Mouse (Mus musculus): ENCODE measurements at regions not wholly inside any gene's neighbourhood (a gene's known extent, or its start where the extent isn't known, plus 50 kb on each side); places are given as distances from the start of the nearest gene placed in this dataset.
"Not testable (repeated sequence)": the region's sequence is repeated elsewhere in the genome, so short reads cannot be mapped to it uniquely, and the experiment has no call there.

DNA sequence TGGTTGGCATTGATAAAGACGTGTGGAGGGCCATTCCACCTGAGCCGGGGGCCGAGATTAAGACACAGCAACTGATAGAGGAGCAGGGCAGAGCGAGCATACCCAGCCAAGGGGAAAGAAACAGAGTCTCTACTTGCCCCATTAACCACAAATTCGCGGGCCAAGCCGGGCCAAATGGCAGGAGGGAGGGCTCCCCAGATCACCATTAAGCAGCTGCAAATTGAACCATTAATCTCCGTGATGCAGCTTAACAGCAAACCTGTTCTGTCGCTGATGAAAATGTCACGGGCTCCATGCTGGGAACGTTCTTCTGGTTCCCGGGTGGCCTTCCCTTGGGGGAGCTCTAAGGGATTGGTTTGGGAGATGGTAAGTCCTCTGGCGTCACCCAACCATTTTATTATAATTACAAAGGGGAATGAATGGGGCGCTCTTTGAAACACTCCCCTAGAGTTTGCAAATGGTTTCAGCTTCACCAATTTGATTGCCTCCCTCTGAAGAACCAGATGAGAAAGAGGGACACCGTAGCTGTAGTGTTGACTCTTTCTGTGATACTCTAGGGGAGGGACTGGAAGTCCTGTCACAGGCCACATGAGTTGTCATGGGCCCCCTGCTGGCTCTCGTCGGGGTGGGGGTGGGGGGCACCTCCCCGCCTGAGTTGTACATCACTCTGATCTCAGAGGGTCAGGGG, 124.8 kb downstream of the Enc1 start:
- 41% methylated on average over 18 of the region's 18 CpGs for WGBS
- peaks cover 28% of the 10 kb centered on the region for H3K4me1 ChIP-seq
- no peak overlapping the region for H3K9ac ChIP-seq
- no peak overlapping the region for H3K4me3 ChIP-seq
- H3K36me3 ChIP-seq, result no peaks in the 10 kb centered on the region
- no peaks in the 10 kb centered on the region for H3K9me3 ChIP-seq
- no peak overlapping the region for H3K27ac ChIP-seq
- H3K27me3 ChIP-seq, result no peaks in the 10 kb centered on the region
- ATAC-seq (ENCODE audit: insufficient number of reproducible peaks, low FRiP score, low TSS enrichment, low read depth), result no peak
- H3K4me2 ChIP-seq, result no peak overlapping the region

DNA sequence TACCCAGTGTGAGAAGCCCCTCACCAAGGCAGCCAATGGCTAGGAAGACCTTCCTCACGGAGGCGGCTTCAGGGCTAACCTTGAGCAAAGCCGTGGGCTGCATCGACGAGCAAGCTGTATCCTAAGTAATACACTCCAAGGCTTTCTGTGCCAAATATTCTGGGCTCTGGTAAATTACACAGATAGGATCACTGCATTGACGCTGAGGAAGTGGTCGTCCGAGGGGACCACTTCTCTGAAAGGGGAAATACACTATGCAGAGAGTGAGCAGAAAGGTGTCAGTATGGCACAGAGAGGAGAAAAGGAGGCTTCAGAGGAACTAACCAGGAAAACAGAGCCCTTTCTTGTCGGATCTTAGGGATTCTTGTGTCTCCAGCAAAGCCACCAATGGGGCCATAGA, 124.1 kb downstream of the Enc1 start:
- 80% methylated on average over 9 of the region's 9 CpGs for WGBS
- no peak for ATAC-seq (ENCODE audit: insufficient number of reproducible peaks, low FRiP score, low TSS enrichment, low read depth)
- H3K4me1 ChIP-seq, result peaks cover 28% of the 10 kb centered on the region
- H3K27me3 ChIP-seq, result no peaks in the 10 kb centered on the region
- no peaks in the 10 kb centered on the region for H3K36me3 ChIP-seq
- no peak overlapping the region for H3K4me2 ChIP-seq
- H3K27ac ChIP-seq, result no peak overlapping the region
- no peak overlapping the region for H3K9ac ChIP-seq
- no peaks in the 10 kb centered on the region for H3K9me3 ChIP-seq
- H3K4me3 ChIP-seq, result no peak overlapping the region

DNA sequence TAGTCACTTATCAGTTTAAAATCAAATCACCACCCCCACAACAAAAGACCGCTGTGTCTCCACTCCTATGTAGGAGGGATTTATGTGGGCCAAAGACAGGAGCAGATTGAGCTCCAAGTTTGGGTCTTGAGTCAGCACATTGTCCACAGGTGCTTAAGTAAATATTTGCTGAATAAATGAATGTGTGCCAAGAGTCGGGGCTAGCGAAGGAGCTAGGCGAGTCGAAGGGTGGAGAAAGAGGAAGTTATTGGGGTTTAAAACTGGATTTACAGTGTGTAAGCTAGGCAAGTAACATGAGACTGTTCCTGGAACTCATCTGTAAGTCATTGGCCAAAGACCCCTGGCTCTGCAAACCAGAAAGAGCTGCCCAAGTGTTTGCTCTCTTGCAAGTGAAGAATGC, 122.9 kb downstream of the Enc1 start:
- no peaks in the 10 kb centered on the region for H3K36me3 ChIP-seq
- H3K9ac ChIP-seq, result no peak overlapping the region
- 39% methylated on average over 5 of the region's 5 CpGs for WGBS
- H3K4me2 ChIP-seq, result no peak overlapping the region
- no peak overlapping the region for H3K4me3 ChIP-seq
- H3K27ac ChIP-seq, result no peak overlapping the region
- no peaks in the 10 kb centered on the region for H3K27me3 ChIP-seq
- ATAC-seq (ENCODE audit: insufficient number of reproducible peaks, low FRiP score, low TSS enrichment, low read depth), result 0 out of 2 replicates have a peak, but pooled peaks have one; percentile 67
- H3K9me3 ChIP-seq, result no peaks in the 10 kb centered on the region
- peaks cover 28% of the 10 kb centered on the region for H3K4me1 ChIP-seq

DNA sequence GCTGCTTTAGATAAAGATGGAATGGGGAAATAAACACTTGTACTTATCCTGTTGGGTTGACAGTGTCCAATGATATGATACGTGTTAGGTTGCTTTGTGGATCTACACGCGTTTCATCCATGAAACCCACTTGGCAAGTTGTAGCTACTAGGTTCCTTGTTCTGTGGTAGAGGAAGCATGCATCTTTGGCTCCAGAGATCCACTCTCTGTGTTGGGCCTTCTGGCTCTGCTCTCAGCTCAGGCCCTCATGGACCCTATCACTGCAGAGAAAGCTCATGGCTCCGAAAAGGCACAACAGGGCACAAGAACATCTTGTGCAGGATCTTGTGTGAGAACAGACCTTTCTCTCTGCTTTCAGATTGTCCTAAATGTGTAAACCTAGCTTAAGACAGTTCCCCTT, 122.3 kb downstream of the Enc1 start:
- no peak for ATAC-seq (ENCODE audit: insufficient number of reproducible peaks, low FRiP score, low TSS enrichment, low read depth)
- Histone ChIP-seq H3K27ac (no peak overlapping the region), H3K4me1 (peaks cover 28% of the 10 kb centered on the region), H3K9ac (no peak overlapping the region), H3K9me3 (no peaks in the 10 kb centered on the region), H3K36me3 (no peaks in the 10 kb centered on the region), H3K4me2 (no peak overlapping the region), H3K4me3 (no peak overlapping the region), H3K27me3 (no peaks in the 10 kb centered on the region)
- 94% methylated on average over 4 of the region's 4 CpGs for WGBS

DNA sequence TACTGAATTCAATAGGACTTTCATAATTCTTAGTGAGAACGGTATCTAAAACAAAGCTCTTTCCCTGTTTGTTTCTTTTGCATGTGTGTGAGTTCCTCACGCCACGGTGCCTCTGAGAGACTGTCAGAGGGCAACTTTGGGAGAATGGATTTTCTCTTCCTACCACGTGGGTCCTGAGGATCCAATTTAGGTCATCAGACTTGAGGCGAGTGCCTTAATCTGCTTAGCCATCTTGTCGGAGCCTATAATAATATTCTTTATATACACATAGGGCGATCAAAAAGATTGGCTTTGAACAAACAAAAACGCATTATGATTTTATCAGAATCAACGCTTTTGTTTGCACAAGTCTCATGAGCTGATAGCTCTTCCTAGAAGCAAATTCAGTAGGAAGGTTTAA, 119.6 kb downstream of the Enc1 start:
- Histone ChIP-seq H3K4me2 (no peak overlapping the region), H3K9ac (no peak overlapping the region), H3K9me3 (no peaks in the 10 kb centered on the region), H3K36me3 (no peaks in the 10 kb centered on the region), H3K27ac (no peak overlapping the region), H3K4me3 (no peak overlapping the region), H3K4me1 (peaks cover 20% of the 10 kb centered on the region), H3K27me3 (no peaks in the 10 kb centered on the region)
- ATAC-seq (ENCODE audit: insufficient number of reproducible peaks, low FRiP score, low TSS enrichment, low read depth), result no peak
- WGBS, result 89% methylated on average over 9 of the region's 9 CpGs

DNA sequence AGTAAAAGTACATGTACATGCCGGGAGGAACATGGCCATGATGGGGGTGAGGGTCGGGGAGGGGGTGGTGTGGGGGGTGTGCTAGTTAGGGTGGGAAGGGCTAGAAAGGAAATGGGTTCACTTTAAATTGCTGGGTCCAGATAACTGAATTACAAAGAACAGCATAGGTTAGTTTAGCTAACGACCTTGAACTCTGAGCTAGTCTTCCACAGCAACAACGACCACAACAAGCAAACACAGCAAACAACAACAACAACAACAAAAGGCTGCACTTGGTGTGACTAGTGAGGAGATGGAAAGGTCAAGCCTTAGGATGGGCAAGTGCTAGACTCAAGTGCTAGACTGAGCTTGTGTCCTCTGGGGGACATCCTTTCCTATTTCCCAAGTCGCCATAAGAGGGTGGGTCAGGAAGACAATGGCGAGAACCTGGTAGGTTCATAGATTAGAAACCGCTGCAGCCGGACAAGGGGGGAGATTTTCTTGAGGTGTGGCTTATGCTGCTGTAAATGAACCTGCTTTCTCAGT, 117.9 kb downstream of the Enc1 start:
- Histone ChIP-seq H3K36me3 (no peaks in the 10 kb centered on the region), H3K4me2 (no peak overlapping the region), H3K27me3 (no peaks in the 10 kb centered on the region), H3K4me3 (no peak overlapping the region), H3K4me1 (peaks cover 8% of the 10 kb centered on the region), H3K9me3 (no peaks in the 10 kb centered on the region), H3K27ac (no peak overlapping the region), H3K9ac (no peak overlapping the region)
- 75% methylated on average over 8 of the region's 8 CpGs for WGBS
- ATAC-seq (ENCODE audit: insufficient number of reproducible peaks, low FRiP score, low TSS enrichment, low read depth), result no peak

DNA sequence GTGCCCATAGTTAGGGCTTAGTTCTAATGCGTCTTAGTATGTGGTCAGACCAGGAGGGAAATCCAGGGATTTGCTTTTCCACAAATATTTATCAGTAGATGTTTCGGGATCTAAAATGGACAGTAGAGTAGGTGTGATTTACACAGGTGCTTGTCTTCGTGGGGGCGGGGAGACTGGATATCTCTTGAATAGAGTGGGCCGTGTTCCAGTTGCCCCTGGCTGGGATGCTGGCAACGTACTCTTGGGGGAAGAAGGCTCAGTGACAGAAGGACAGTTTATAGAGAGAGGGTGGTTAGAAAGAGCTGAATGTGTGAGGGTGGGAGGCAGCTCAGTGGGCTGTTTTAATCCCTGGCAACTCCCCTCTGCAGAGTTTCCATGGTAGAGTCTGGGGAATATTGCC, 117.4 kb downstream of the Enc1 start:
- WGBS, result 72% methylated on average over 6 of the region's 6 CpGs
- no peak for ATAC-seq (ENCODE audit: insufficient number of reproducible peaks, low FRiP score, low TSS enrichment, low read depth)
- no peak overlapping the region for H3K4me2 ChIP-seq

DNA sequence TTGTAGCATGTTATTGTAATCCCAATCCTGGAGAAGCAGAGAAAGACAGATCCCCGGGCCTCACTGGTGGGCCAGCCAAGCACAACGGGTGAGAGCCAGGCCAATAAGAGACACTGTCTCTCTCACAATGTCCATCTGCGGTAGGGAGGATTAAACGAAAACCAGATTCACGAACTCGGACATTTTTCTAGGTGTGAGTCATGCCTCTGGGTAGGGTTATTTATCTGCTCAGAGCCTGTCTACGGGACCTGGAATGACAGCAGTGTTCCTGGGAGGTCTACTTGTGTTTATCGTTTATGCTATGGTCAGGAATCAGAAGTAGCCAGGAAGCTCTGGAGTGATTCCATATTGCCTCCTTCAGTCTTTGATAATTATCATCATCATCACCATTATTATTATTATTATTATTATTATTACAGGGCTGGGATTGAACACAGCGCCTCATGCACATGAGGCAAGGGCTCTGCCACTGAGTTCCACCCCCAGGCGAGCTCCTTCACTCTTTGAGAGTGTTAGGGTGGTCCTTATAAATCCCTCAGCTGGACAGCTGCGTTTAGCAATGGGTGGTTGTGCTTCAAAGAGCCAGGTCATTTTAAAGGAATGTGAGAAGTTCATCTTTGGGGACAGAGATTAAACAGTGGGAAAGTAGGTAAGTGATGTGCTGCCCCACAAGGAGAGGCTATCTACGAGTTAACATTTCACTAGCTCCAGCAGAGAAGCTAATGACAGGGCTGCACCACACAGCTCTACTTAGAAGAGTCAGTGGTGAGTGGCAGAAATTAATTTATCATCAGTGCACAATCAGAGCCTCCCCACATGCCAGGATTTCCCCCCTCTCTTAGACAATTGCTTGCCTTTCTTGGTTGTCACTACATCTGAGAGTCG, 116.3 kb downstream of the Enc1 start:
- Histone ChIP-seq H3K4me2 (no peak overlapping the region), H3K36me3 (no peaks in the 10 kb centered on the region), H3K4me1 (no peaks in the 10 kb centered on the region), H3K27ac (no peak overlapping the region), H3K4me3 (no peak overlapping the region), H3K27me3 (no peaks in the 10 kb centered on the region), H3K9me3 (no peaks in the 10 kb centered on the region), H3K9ac (no peak overlapping the region)
- no peak for ATAC-seq (ENCODE audit: insufficient number of reproducible peaks, low FRiP score, low TSS enrichment, low read depth)
- 43% methylated on average over 13 of the region's 13 CpGs for WGBS

More for the DNA sequence above, 117.4 kb downstream of the Enc1 start:
- no peak overlapping the region for H3K4me3 ChIP-seq
- H3K9ac ChIP-seq, result no peak overlapping the region
- peaks cover 3% of the 10 kb centered on the region for H3K4me1 ChIP-seq
- no peak overlapping the region for H3K27ac ChIP-seq
- H3K36me3 ChIP-seq, result no peaks in the 10 kb centered on the region
- H3K27me3 ChIP-seq, result no peaks in the 10 kb centered on the region
- H3K9me3 ChIP-seq, result no peaks in the 10 kb centered on the region

DNA sequence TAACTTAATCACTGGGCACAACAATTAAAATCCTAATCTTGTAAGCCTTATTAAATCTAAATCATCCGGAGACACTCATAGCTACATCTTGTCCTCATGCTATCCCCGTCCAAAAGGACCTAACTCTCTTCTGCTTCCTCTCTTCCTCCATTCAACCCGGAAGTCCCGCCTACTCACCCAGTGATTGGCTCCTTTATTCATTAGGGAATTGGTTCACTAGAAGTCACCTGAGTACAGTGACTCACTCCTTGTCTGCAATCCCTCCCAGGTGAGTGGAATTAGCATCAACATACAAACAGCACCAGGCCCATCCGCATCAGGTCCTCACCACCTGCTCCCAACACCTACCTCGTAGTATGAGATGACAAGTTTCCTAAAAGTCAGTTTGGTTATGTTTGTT, 114.5 kb downstream of the Enc1 start:
- not testable (repeated sequence) for H3K27ac ChIP-seq; H3K36me3 ChIP-seq; H3K4me3 ChIP-seq; H3K9ac ChIP-seq; H3K4me1 ChIP-seq; ATAC-seq (ENCODE audit: insufficient number of reproducible peaks, low FRiP score, low TSS enrichment, low read depth); H3K27me3 ChIP-seq; H3K4me2 ChIP-seq; H3K9me3 ChIP-seq
- WGBS, result 91% methylated on average over 6 of the region's 6 CpGs

DNA sequence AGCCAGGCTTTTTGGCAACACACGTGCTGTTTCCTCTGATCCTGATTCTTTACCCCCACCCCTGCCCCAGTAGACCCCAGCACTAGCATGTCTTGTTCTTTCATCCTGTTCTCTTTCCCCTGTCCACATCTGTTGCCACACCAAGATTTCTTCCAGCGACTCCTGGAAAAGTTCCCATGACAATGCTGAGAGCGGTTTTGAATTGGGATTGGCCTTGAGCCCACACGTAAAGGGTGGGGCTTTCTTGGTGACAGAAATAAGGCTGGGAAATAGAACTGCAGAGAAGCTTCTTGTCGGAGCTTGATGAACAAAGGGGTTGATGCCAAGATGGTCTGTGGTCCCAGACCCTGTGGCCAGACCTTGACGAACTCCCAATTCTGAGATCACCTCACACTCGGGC, 106.8 kb downstream of the Enc1 start:
- no peaks in the 10 kb centered on the region for H3K9me3 ChIP-seq
- H3K27ac ChIP-seq, result no peak overlapping the region
- ATAC-seq (ENCODE audit: insufficient number of reproducible peaks, low FRiP score, low TSS enrichment, low read depth), result no peak
- no peaks in the 10 kb centered on the region for H3K27me3 ChIP-seq
- no peak overlapping the region for H3K9ac ChIP-seq
- no peak overlapping the region for H3K4me2 ChIP-seq
- no peaks in the 10 kb centered on the region for H3K36me3 ChIP-seq
- H3K4me3 ChIP-seq, result no peak overlapping the region
- WGBS, result 65% methylated on average over 7 of the region's 7 CpGs
- no peaks in the 10 kb centered on the region; the same call in 1 of the 2 replicates for H3K4me1 ChIP-seq

DNA sequence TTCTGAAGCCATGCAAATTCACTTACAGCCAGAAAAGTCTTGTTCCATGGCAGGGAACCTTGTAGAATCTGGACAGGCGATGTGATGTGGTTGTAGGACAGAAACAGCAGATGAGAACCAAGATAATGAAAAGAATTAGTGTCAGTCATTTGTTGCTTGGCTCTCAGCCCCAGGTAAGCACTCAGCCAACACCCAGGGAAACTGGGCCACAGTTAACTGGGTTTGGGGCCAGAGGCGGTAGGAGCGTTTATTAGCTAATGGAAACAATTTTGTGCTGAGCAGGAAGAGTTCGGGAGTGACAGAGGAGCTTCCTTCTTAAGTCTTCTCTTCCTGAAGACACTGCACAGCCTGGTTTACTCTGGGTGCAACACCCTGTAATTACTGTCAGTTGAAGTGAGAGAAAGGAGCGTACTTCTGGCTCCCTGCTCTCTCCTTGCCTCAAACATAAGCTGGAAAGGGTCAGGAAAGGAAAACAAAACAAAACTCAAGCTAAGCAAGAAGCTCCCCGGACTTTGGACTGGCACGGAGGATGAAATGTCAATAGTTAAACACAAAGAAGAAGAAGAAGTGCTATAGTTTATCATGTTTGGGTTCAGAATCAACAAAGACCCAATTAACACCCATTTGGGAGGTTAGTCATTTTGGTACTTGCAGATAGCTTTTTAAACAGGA, 100.4 kb downstream of the Enc1 start:
- ATAC-seq (ENCODE audit: insufficient number of reproducible peaks, low FRiP score, low TSS enrichment, low read depth), result no peak
- WGBS, result 38% methylated on average over 7 of the region's 7 CpGs
- Histone ChIP-seq H3K4me1 (peaks cover 6% of the 10 kb centered on the region; the same call in 1 of the 2 replicates), H3K4me3 (no peak overlapping the region), H3K4me2 (no peak overlapping the region), H3K9me3 (no peaks in the 10 kb centered on the region), H3K36me3 (no peaks in the 10 kb centered on the region), H3K9ac (no peak overlapping the region), H3K27me3 (no peaks in the 10 kb centered on the region), H3K27ac (no peak overlapping the region)

DNA sequence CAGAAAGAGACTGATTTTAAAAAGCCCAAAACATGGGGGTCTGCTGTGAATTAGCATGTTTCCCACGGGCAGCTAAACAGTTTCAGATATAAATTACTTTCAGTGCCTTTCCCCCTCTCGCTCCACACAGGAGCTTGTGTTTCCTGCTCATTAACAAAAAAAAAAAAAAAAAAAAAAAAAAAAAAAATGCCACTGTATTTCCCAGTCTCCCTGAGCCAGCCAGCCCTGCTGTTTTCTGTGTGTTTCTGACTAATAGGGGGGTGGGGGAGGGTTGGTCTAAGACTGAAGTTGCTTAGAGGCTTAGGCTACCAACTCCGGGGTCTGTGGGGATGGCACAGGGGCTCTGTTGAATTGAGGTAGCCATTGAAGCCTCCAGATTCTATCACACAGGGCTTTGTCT, 97.0 kb downstream of the Enc1 start:
- no peaks in the 10 kb centered on the region for H3K27me3 ChIP-seq
- H3K9ac ChIP-seq, result no peak overlapping the region
- no peaks in the 10 kb centered on the region for H3K9me3 ChIP-seq
- H3K4me2 ChIP-seq, result no peak overlapping the region
- no peak for ATAC-seq (ENCODE audit: insufficient number of reproducible peaks, low FRiP score, low TSS enrichment, low read depth)
- peaks cover 6% of the 10 kb centered on the region; the same call in 1 of the 2 replicates for H3K4me1 ChIP-seq
- H3K36me3 ChIP-seq, result no peaks in the 10 kb centered on the region
- 9% methylated on average over 3 of the region's 3 CpGs for WGBS
- H3K4me3 ChIP-seq, result no peak overlapping the region
- H3K27ac ChIP-seq, result no peak overlapping the region

All from limb, embryonic 15.5 days (tissue).